Mouse (Mus musculus) heart, postnatal 25 days (tissue): ENCODE measurements around the gene Acap1. TPM values are rescaled to one million over a fixed set of nuclear protein-coding genes. Genes with fewer than 3 reads are reported as not detected.

Experiments used
- DNase-seq: peaks from one replicate; pipeline ENCODE4 v3.0.0; 2022; ENCODE audit warnings: low spot score
- intact Hi-C: fragments of 180-260 bp; cut with DNase I; formaldehyde crosslinking; loops from one replicate; pipeline ENCODE4 v1.15.1; 2025
- total RNA-seq, 2 experiments: library from RNA; stranded (reverse); gene quantifications; 2 replicates each; pipeline ENCODE4 v1.2.3; 2021

Acap1 gene
- total RNA-seq, 2 experiments from 2014 or later, result 0.88 to 1.1 TPM

GRCm38 (mm10) chr11:69910781-69911560, 15.6 kb upstream of the Acap1 start:
- no peak for DNase-seq
- intact Hi-C loops, result no loop called here

- no peak for DNase-seq
- intact Hi-C loops, result no loop called here
Observed at GRCm38 (mm10) chr11:69910177-69910576, 14.8 kb upstream of the Acap1 start.

GRCm38 (mm10) chr11:69909174-69909573, 13.8 kb upstream of the Acap1 start:
- intact Hi-C loops, result no loop called here
- DNase-seq, result no peak

GRCm38 (mm10) chr11:69908645-69909044, 13.3 kb upstream of the Acap1 start:
- intact Hi-C loops, result no loop called here
- no peak for DNase-seq

GRCm38 (mm10) chr11:69904311-69904710, 9.0 kb upstream of the Acap1 start:
- DNase-seq, result no peak
- intact Hi-C loops, result no loop called here

GRCm38 (mm10) chr11:69902972-69903371, 7.6 kb upstream of the Acap1 start:
- intact Hi-C loops, result no loop called here
- no peak for DNase-seq

GRCm38 (mm10) chr11:69901993-69902392, 6.7 kb upstream of the Acap1 start:
- DNase-seq, result no peak
- intact Hi-C loops, result no loop called here

- intact Hi-C loops, result no loop called here
- peak; percentile 95 for DNase-seq
Observed at GRCm38 (mm10) chr11:69901406-69901846, 6.1 kb upstream of the Acap1 start.

GRCm38 (mm10) chr11:69900471-69901405, 5.4 kb upstream of the Acap1 start, which contains the start of the genes 2810408A11Rik and Neurl4:
2810408A11Rik (minus strand) TSS chr11:69900987.
Neurl4 (plus strand) TSS chr11:69901072.
- peak; percentile 87 for DNase-seq
- intact Hi-C loops, result no loop called here

GRCm38 (mm10) chr11:69899870-69900269, 4.5 kb upstream of the Acap1 start:
- intact Hi-C loops, result loop anchor here (2.0 kb wide), 1 partner anchor 17 kb away; no protein-coding TSS in a partner anchor
- DNase-seq, result no peak

- intact Hi-C loops, result no loop called here
- no peak for DNase-seq
Observed at GRCm38 (mm10) chr11:69894671-69895070, 668 bp downstream of the Acap1 start.

GRCm38 (mm10) chr11:69891482-69891881, 3.9 kb downstream of the Acap1 start:
- no peak for DNase-seq
- intact Hi-C loops, result no loop called here

GRCm38 (mm10) chr11:69886907-69887635, 8.3 kb downstream of the Acap1 start:
- intact Hi-C loops, result no loop called here
- DNase-seq, result no peak

- DNase-seq, result no peak
- intact Hi-C loops, result no loop called here
Observed at GRCm38 (mm10) chr11:69884663-69885062, 10.7 kb downstream of the Acap1 start.

GRCm38 (mm10) chr11:69884240-69884639, 11.1 kb downstream of the Acap1 start:
- DNase-seq, result no peak
- intact Hi-C loops, result no loop called here

- intact Hi-C loops, result loop anchor here (2.0 kb wide), 1 partner anchor 15 kb away; no protein-coding TSS in a partner anchor
- no peak for DNase-seq
Observed at GRCm38 (mm10) chr11:69883527-69884151, 11.7 kb downstream of the Acap1 start.

GRCm38 (mm10) chr11:69883066-69883465, 12.3 kb downstream of the Acap1 start:
- DNase-seq, result no peak

GRCm38 (mm10) chr11:69881787-69882670, 13.3 kb downstream of the Acap1 start:
- DNase-seq, result no peak

More at GRCm38 (mm10) chr11:69883066-69883465, 12.3 kb downstream of the Acap1 start:
- intact Hi-C loops, result loop anchor here (2.0 kb wide), 1 partner anchor 16 kb away; no protein-coding TSS in a partner anchor

More at GRCm38 (mm10) chr11:69881787-69882670, 13.3 kb downstream of the Acap1 start:
- intact Hi-C loops, result loop anchor here (2.0 kb wide), 2 partner anchors 17 to 37 kb away; no protein-coding TSS in a partner anchor
